Mouse (Mus musculus) embryonic fibroblast, embryonic 13.5 days (primary cell): ENCODE results near the gene Cdpf1.

Experiments used
- CTCF ChIP-seq: IDR thresholded peaks from 2 replicates; pipeline ENCODE4 v1.5.1; 2011; ENCODE audit warnings: mild to moderate bottlenecking, control low read depth, low read length, moderate library complexity, borderline replicate concordance; ENCODE audit not compliant: insufficient read depth
- POLR2A ChIP-seq: IDR thresholded peaks from 2 replicates; pipeline ENCODE4 v1.6.1; 2011; ENCODE audit warnings: low read depth, mild to moderate bottlenecking, control low read depth, low read length, moderate library complexity

- TF ChIP-seq CTCF (no peak), POLR2A (peak; percentile 95)
Measured at GRCm38 (mm10) chr15:85811535-85812277, at the start of gene Cdpf1.
